Mouse (Mus musculus) heart, embryonic 11.5 days (tissue): ENCODE results near the gene Tax1bp3. TPM values are rescaled to one million over a fixed set of nuclear protein-coding genes. Genes with fewer than 3 reads are reported as not detected.

Experiments used
- ATAC-seq: fragments of 200-750 bp; cut with Nextera tagmentation; replicated peaks from 2 replicates; pipeline ENCODE4 v1.8.0; 2017; ENCODE audit warnings: moderate library complexity; ENCODE audit not compliant: insufficient number of reproducible peaks, low FRiP score, low TSS enrichment
- H3K27ac ChIP-seq: fragments of 300-500 bp; sonication (generic); 2 replicates; pipeline ENCODE4 v1.5.1; 2014; ENCODE audit warnings: mild to moderate bottlenecking, low read depth, low read length
- H3K27me3 ChIP-seq: fragments of 300-500 bp; sonication (generic); 2 replicates; pipeline ENCODE4 v1.6.1; 2014; ENCODE audit warnings: mild to moderate bottlenecking, low read length, mixed read lengths; ENCODE audit not compliant: control insufficient read depth, insufficient read depth
- H3K36me3 ChIP-seq: fragments of 300-500 bp; sonication (generic); 2 replicates; pipeline ENCODE4 v1.6.1; 2014; ENCODE audit warnings: mild to moderate bottlenecking, low read length, moderate library complexity, mixed read lengths; ENCODE audit not compliant: control insufficient read depth, insufficient read depth
- H3K4me1 ChIP-seq: fragments of 300-500 bp; sonication (generic); 2 replicates; pipeline ENCODE4 v1.6.1; 2014; ENCODE audit warnings: low read length; ENCODE audit not compliant: control insufficient read depth, insufficient read depth
- H3K4me2 ChIP-seq: fragments of 300-500 bp; sonication (generic); 2 replicates; pipeline ENCODE4 v1.6.1; 2014; ENCODE audit warnings: mild to moderate bottlenecking, moderate library complexity
- H3K4me3 ChIP-seq: fragments of 300-500 bp; sonication (generic); 2 replicates; pipeline ENCODE4 v1.5.1; 2014; ENCODE audit warnings: low read depth, low read length
- H3K9ac ChIP-seq: fragments of 300-500 bp; sonication (generic); 2 replicates; pipeline ENCODE4 v1.6.1; 2014; ENCODE audit warnings: mild to moderate bottlenecking, low read depth, low read length, moderate library complexity
- H3K9me3 ChIP-seq: fragments of 300-500 bp; sonication (generic); replicated peaks from 2 replicates; pipeline ENCODE4 v1.6.1; 2016; ENCODE audit warnings: low read length; ENCODE audit not compliant: control insufficient read depth
- whole genome bisulfite sequencing: fragments of 180-500 bp; shearing (Covaris S2); extraction: QIAGEN DNeasy Blood & Tissue Kit; methylation state at CpG from one replicate; pipeline ENCODE4 v1.1.7; 2014; ENCODE audit not compliant: insufficient replicate concordance; 5-methylcytosine and 5-hydroxymethylcytosine counted together
- polyA plus RNA-seq: library from polyadenylated mRNA; unstranded; fragments of >200 nt; fragmentation: Nextera tagmentation; extraction: Ambion mirVana; gene quantifications from 2 replicates; pipeline ENCODE4 v1.2.1, GENCODE M21; 2014

The Tax1bp3 gene
- polyA plus RNA-seq, 1 experiment from 2014 or later, result 264 TPM

- Histone ChIP-seq H3K27ac (no peak overlapping the region), H3K4me1 (no peaks in the 10 kb centered on the region), H3K27me3 (no peaks in the 10 kb centered on the region), H3K9me3 (no peaks in the 10 kb centered on the region), H3K4me3 (no peak overlapping the region), H3K36me3 (peaks cover 11% of the 10 kb centered on the region; the same call in 1 of the 2 replicates), H3K4me2 (no peak overlapping the region), H3K9ac (no peak overlapping the region)
- 81% methylated on average over 6 of the region's 6 CpGs for WGBS
- no peak for ATAC-seq
These were observed 10.3 kb downstream of the Tax1bp3 start for GRCm38 (mm10) chr11:73187231-73187630.

GRCm38 (mm10) chr11:73193047-73193446 is 16.2 kb downstream of the Tax1bp3 start:
- H3K27ac ChIP-seq, result no peak overlapping the region
- H3K4me1 ChIP-seq, result no peaks in the 10 kb centered on the region
- no peak overlapping the region for H3K9ac ChIP-seq
- 0 out of 2 replicates have a peak, but pooled peaks cover 3% of the 10 kb centered on the region for H3K36me3 ChIP-seq
- no peaks in the 10 kb centered on the region for H3K9me3 ChIP-seq
- H3K4me2 ChIP-seq, result no peak overlapping the region
- H3K27me3 ChIP-seq, result no peaks in the 10 kb centered on the region
- no peak overlapping the region for H3K4me3 ChIP-seq
- WGBS, result 66% methylated on average over 6 of the region's 6 CpGs
- no peak for ATAC-seq

GRCm38 (mm10) chr11:73194444-73194843 is 17.6 kb downstream of the Tax1bp3 start:
- H3K36me3 ChIP-seq, result 0 out of 2 replicates have a peak, but pooled peaks cover 3% of the 10 kb centered on the region
- H3K27me3 ChIP-seq, result no peaks in the 10 kb centered on the region
- WGBS, result 75% methylated on average over 2 of the region's 2 CpGs
- no peak overlapping the region for H3K9ac ChIP-seq
- no peaks in the 10 kb centered on the region for H3K4me1 ChIP-seq
- no peaks in the 10 kb centered on the region for H3K9me3 ChIP-seq
- no peak overlapping the region for H3K4me2 ChIP-seq
- H3K27ac ChIP-seq, result no peak overlapping the region
- H3K4me3 ChIP-seq, result no peak overlapping the region
- ATAC-seq, result no peak

- WGBS, result 3% methylated on average over 1 of the region's 1 CpGs
- peak overlapping the region; percentile 75 for H3K9ac ChIP-seq
- H3K9me3 ChIP-seq, result no peaks in the 10 kb centered on the region
- no peaks in the 10 kb centered on the region for H3K36me3 ChIP-seq
- H3K27ac ChIP-seq, result no peak overlapping the region
- H3K4me3 ChIP-seq, result peak overlapping the region; percentile 71
- H3K27me3 ChIP-seq, result no peaks in the 10 kb centered on the region
- H3K4me1 ChIP-seq, result no peaks in the 10 kb centered on the region
- no peak for ATAC-seq
- H3K4me2 ChIP-seq, result peak overlapping the region; percentile 99
These were observed 21.3 kb downstream of the Tax1bp3 start for GRCm38 (mm10) chr11:73198190-73198589.

- peak; percentile 95 for ATAC-seq
- peak within 1 kb of the TSS; percentile 75 for H3K9ac ChIP-seq
- H3K36me3 ChIP-seq, result no peaks in the 10 kb centered on the region
- H3K9me3 ChIP-seq, result no peaks in the 10 kb centered on the region
- under 1% methylated on average over 22 of the region's 22 CpGs for WGBS
- H3K4me3 ChIP-seq, result peak within 1 kb of the TSS; percentile 71
- no peak within 1 kb of the TSS for H3K27ac ChIP-seq
- H3K27me3 ChIP-seq, result no peaks in the 10 kb centered on the region
- peak within 1 kb of the TSS; percentile 99 for H3K4me2 ChIP-seq
- H3K4me1 ChIP-seq, result no peaks in the 10 kb centered on the region
These were observed 21.8 kb downstream of the Tax1bp3 start, which contains the start of gene Ctns for GRCm38 (mm10) chr11:73198603-73199229. TSS of gene Ctns (minus strand) at chr11:73199042.

- no peaks in the 10 kb centered on the region for H3K9me3 ChIP-seq
These were observed 22.4 kb downstream of the Tax1bp3 start, which contains the start of gene Shpk for GRCm38 (mm10) chr11:73199230-73199712. TSS of gene Shpk (plus strand) at chr11:73199460.

GRCm38 (mm10) chr11:73199879-73200278 is 23.0 kb downstream of the Tax1bp3 start:
- 2% methylated on average over 12 of the region's 12 CpGs for WGBS
- Histone ChIP-seq H3K4me3 (peak overlapping the region; percentile 71), H3K27me3 (no peaks in the 10 kb centered on the region), H3K27ac (no peak overlapping the region), H3K9me3 (no peaks in the 10 kb centered on the region), H3K4me1 (no peaks in the 10 kb centered on the region), H3K9ac (peak overlapping the region; percentile 75), H3K4me2 (peak overlapping the region; percentile 99), H3K36me3 (no peaks in the 10 kb centered on the region)
- no peak for ATAC-seq

More at GRCm38 (mm10) chr11:73199230-73199712, 22.4 kb downstream of the Tax1bp3 start, which contains the start of gene Shpk:
- Histone ChIP-seq H3K27ac (no peak within 1 kb of the TSS), H3K4me3 (peak within 1 kb of the TSS; percentile 71), H3K9ac (peak within 1 kb of the TSS; percentile 75), H3K36me3 (no peaks in the 10 kb centered on the region), H3K4me1 (no peaks in the 10 kb centered on the region), H3K4me2 (peak within 1 kb of the TSS; percentile 99), H3K27me3 (no peaks in the 10 kb centered on the region)
- peak; percentile 98 for ATAC-seq
- WGBS, result under 1% methylated on average over 32 of the region's 32 CpGs

- H3K27me3 ChIP-seq, result no peaks in the 10 kb centered on the region
- no peaks in the 10 kb centered on the region for H3K4me1 ChIP-seq
- no peak overlapping the region for H3K4me3 ChIP-seq
- WGBS, result 69% methylated on average over 2 of the region's 2 CpGs
- H3K27ac ChIP-seq, result no peak overlapping the region
- ATAC-seq, result no peak
- no peaks in the 10 kb centered on the region for H3K36me3 ChIP-seq
- H3K4me2 ChIP-seq, result no peak overlapping the region
- no peak overlapping the region for H3K9ac ChIP-seq
- H3K9me3 ChIP-seq, result no peaks in the 10 kb centered on the region
These were observed 24.1 kb downstream of the Tax1bp3 start for GRCm38 (mm10) chr11:73201021-73201420.

- WGBS, result 32% methylated on average over 4 of the region's 4 CpGs
- Histone ChIP-seq H3K4me1 (no peaks in the 10 kb centered on the region), H3K9ac (no peak overlapping the region), H3K4me2 (no peak overlapping the region), H3K27me3 (no peaks in the 10 kb centered on the region; the same call in 1 of the 2 replicates), H3K36me3 (no peaks in the 10 kb centered on the region), H3K27ac (no peak overlapping the region), H3K4me3 (no peak overlapping the region), H3K9me3 (no peaks in the 10 kb centered on the region)
- no peak for ATAC-seq
These were observed 24.7 kb downstream of the Tax1bp3 start for GRCm38 (mm10) chr11:73201597-73201996.
